ENCODE assay signal across 10 mouse cellular contexts in genomic region chr6:128301458-128301857, GRCm38 (mm10). TPM values are rescaled to one million over a fixed set of nuclear protein-coding genes. Genes with fewer than 3 reads are reported as not detected.
DNase-seq lines count a peak whose midpoint lies in the region; ATAC-seq lines count a peak whose summit lies in the region.
"Had no signal": no experiment of that assay in that cellular context is flagged by ENCODE, and none has a peak within 500 bp of the region (broad histone marks: within the 10 kb centered on the region; RNA-seq: fewer than 3 reads in every experiment).

No protein-coding gene starts in this region.

- peaks cover 10% of the 10 kb centered on the region for H3K4me1 ChIP-seq in embryonic facial prominence, embryonic 12.5 days
- peaks cover 40% of the 10 kb centered on the region for H3K4me1 ChIP-seq in embryonic facial prominence, embryonic 10.5 days
- H3K4me1 ChIP-seq in kidney, embryonic 15.5 days: peaks cover 33% of the 10 kb centered on the region
- peaks cover 17% of the 10 kb centered on the region for H3K4me1 ChIP-seq in hindbrain, embryonic 15.5 days (replicated peaks)
- H3K4me1 ChIP-seq in midbrain, embryonic 15.5 days: peaks cover 20% of the 10 kb centered on the region

- H3K36me3 ChIP-seq in embryonic facial prominence, embryonic 12.5 days: no peaks in the 10 kb centered on the region
- H3K36me3 ChIP-seq in embryonic facial prominence, embryonic 10.5 days (replicated peaks): no peaks in the 10 kb centered on the region
- no peaks in the 10 kb centered on the region for H3K36me3 ChIP-seq in kidney, embryonic 15.5 days
- no peaks in the 10 kb centered on the region for H3K36me3 ChIP-seq in hindbrain, embryonic 15.5 days
- H3K36me3 ChIP-seq in midbrain, embryonic 15.5 days (replicated peaks): no peaks in the 10 kb centered on the region

- no peak for ATAC-seq in embryonic facial prominence, embryonic 12.5 days (ENCODE audit: insufficient number of reproducible peaks, insufficient read depth, low FRiP score, low TSS enrichment)
- ATAC-seq in kidney, embryonic 15.5 days (replicated peaks; ENCODE audit: low FRiP score): no peak
- ATAC-seq in hindbrain, embryonic 15.5 days (ENCODE audit: low FRiP score, low read depth): no peak
- no peak for ATAC-seq in midbrain, embryonic 15.5 days (replicated peaks)

- H3K4me3 ChIP-seq in embryonic facial prominence, embryonic 12.5 days: peak overlapping the region; percentile 74; the same call in 1 of the 2 replicates
- H3K4me3 ChIP-seq in embryonic facial prominence, embryonic 10.5 days: no peak overlapping the region
- peak overlapping the region; percentile 57 for H3K4me3 ChIP-seq in kidney, embryonic 15.5 days (replicated peaks)
- H3K4me3 ChIP-seq in hindbrain, embryonic 15.5 days: no peak overlapping the region
- H3K4me3 ChIP-seq in midbrain, embryonic 15.5 days: peak overlapping the region; percentile 65; the same call in 1 of the 2 replicates

- no peak overlapping the region for H3K9ac ChIP-seq in embryonic facial prominence, embryonic 12.5 days
- H3K9ac ChIP-seq in kidney, embryonic 15.5 days: no peak overlapping the region
- no peak overlapping the region for H3K9ac ChIP-seq in hindbrain, embryonic 15.5 days
- no peak overlapping the region for H3K9ac ChIP-seq in midbrain, embryonic 15.5 days

- peak overlapping the region; percentile 98 for H3K4me2 ChIP-seq in embryonic facial prominence, embryonic 12.5 days (replicated peaks)
- peak overlapping the region; percentile 93 for H3K4me2 ChIP-seq in kidney, embryonic 15.5 days
- peak overlapping the region; percentile 100 for H3K4me2 ChIP-seq in hindbrain, embryonic 15.5 days
- peak overlapping the region; percentile 100; the same call in 1 of the 2 replicates for H3K4me2 ChIP-seq in midbrain, embryonic 15.5 days

- no peak overlapping the region for H3K27ac ChIP-seq in embryonic facial prominence, embryonic 12.5 days
- H3K27ac ChIP-seq in embryonic facial prominence, embryonic 10.5 days (replicated peaks): no peak overlapping the region
- no peak overlapping the region; the same call in 1 of the 2 replicates for H3K27ac ChIP-seq in kidney, embryonic 15.5 days
- no peak overlapping the region for H3K27ac ChIP-seq in hindbrain, embryonic 15.5 days (replicated peaks)
- H3K27ac ChIP-seq in midbrain, embryonic 15.5 days: no peak overlapping the region

- peaks cover 34% of the 10 kb centered on the region for H3K27me3 ChIP-seq in embryonic facial prominence, embryonic 12.5 days
- H3K27me3 ChIP-seq in embryonic facial prominence, embryonic 10.5 days (replicated peaks; ENCODE audit: low read depth, poor library complexity, severe bottlenecking): peaks cover 72% of the 10 kb centered on the region
- H3K27me3 ChIP-seq in kidney, embryonic 15.5 days: peaks cover 38% of the 10 kb centered on the region
- peaks cover 51% of the 10 kb centered on the region for H3K27me3 ChIP-seq in hindbrain, embryonic 15.5 days
- peaks cover 53% of the 10 kb centered on the region for H3K27me3 ChIP-seq in midbrain, embryonic 15.5 days (replicated peaks)

- 44% methylated on average over 11 of the region's 11 CpGs for WGBS in embryonic facial prominence, embryonic 12.5 days
- 44% methylated on average over 11 of the region's 11 CpGs for WGBS in embryonic facial prominence, embryonic 10.5 days
- WGBS in kidney, embryonic 15.5 days: 38% methylated on average over 11 of the region's 11 CpGs
- WGBS in hindbrain, embryonic 15.5 days: 59% methylated on average over 11 of the region's 11 CpGs
- 48% methylated on average over 11 of the region's 11 CpGs for WGBS in midbrain, embryonic 15.5 days

- DNase-seq in embryonic facial prominence, embryonic 10.5 days (ENCODE audit: low spot score): no peak
- no peak for DNase-seq in kidney, postnatal 10 days
- DNase-seq in yolk sac, embryonic 10.5 days (ENCODE audit: low spot score): no peak
- DNase-seq in frontal cortex, postnatal 10 days (ENCODE audit: low spot score in 2 of 2): no peak
- DNase-seq: gastrocnemius, postnatal 36 days; lung, adult 2 months had no signal

- H3K9me3 ChIP-seq in embryonic facial prominence, embryonic 12.5 days: no peaks in the 10 kb centered on the region
- peaks cover 5% of the 10 kb centered on the region; the same call in 1 of the 2 replicates for H3K9me3 ChIP-seq in embryonic facial prominence, embryonic 10.5 days
- H3K9me3 ChIP-seq in kidney, embryonic 15.5 days (replicated peaks): no peaks in the 10 kb centered on the region
- H3K9me3 ChIP-seq in hindbrain, embryonic 15.5 days: no peaks in the 10 kb centered on the region
- H3K9me3 ChIP-seq in midbrain, embryonic 15.5 days: no peaks in the 10 kb centered on the region

RNA-seq across cellular contexts. Expression of gene Tead4, which starts 0.8 kb away (rescaled TPM):
- polyA plus RNA-seq in embryonic facial prominence, embryonic 12.5 days (2016; fragmentation: Nextera tagmentation; extraction: Ambion mirVana): 2.4 and 3.6 TPM in 2 replicates
- 2.9 and 3.2 TPM in 2 replicates for polyA plus RNA-seq in embryonic facial prominence, embryonic 10.5 days (2016; fragmentation: Nextera tagmentation; extraction: Ambion mirVana)
- polyA plus RNA-seq in kidney, embryonic 15.5 days (2015; fragmentation: Nextera tagmentation; extraction: Ambion mirVana): 2.5 and 3.5 TPM in 2 replicates
- 0.47 and 0.49 TPM in 2 replicates for polyA plus RNA-seq in hindbrain, embryonic 15.5 days (2015; fragmentation: Nextera tagmentation; extraction: Ambion mirVana)
- 0.65 and 0.91 TPM in 2 replicates for polyA plus RNA-seq in midbrain, embryonic 15.5 days (2015; fragmentation: Nextera tagmentation; extraction: Ambion mirVana)

RNA-seq across cellular contexts. Expression of gene Tulp3, which starts 54.2 kb away (rescaled TPM):
- 29.1 and 29.3 TPM in 2 replicates for polyA plus RNA-seq in embryonic facial prominence, embryonic 12.5 days (2016; fragmentation: Nextera tagmentation; extraction: Ambion mirVana)
- polyA plus RNA-seq in embryonic facial prominence, embryonic 10.5 days (2016; fragmentation: Nextera tagmentation; extraction: Ambion mirVana): 22.2 and 23.4 TPM in 2 replicates
- 23.1 and 26.5 TPM in 2 replicates for polyA plus RNA-seq in kidney, embryonic 15.5 days (2015; fragmentation: Nextera tagmentation; extraction: Ambion mirVana)
- 15.9 and 16.5 TPM in 2 replicates for polyA plus RNA-seq in hindbrain, embryonic 15.5 days (2015; fragmentation: Nextera tagmentation; extraction: Ambion mirVana)
- 16.2 and 17.6 TPM in 2 replicates for polyA plus RNA-seq in midbrain, embryonic 15.5 days (2015; fragmentation: Nextera tagmentation; extraction: Ambion mirVana)

Comparison
In these comparisons a context has a peak if more than half of its experiments do, and no peak if none do; other contexts are left out.
1. H3K4me3 ChIP-seq: peak in embryonic facial prominence, embryonic 12.5 days (single experiment), kidney, embryonic 15.5 days (single experiment) and midbrain, embryonic 15.5 days (single experiment); none in embryonic facial prominence, embryonic 10.5 days (single experiment) and hindbrain, embryonic 15.5 days (single experiment).
2. Peak in every context shown above with its lines, with median percentiles within 50 percentile points of each other: H3K4me2 ChIP-seq.